Mouse (Mus musculus) gastrocnemius, adult 18-20 months (tissue): ENCODE results near the gene Rhov. TPM values are rescaled to one million over a fixed set of nuclear protein-coding genes. Genes with fewer than 3 reads are reported as not detected.

Experiments used
- DNase-seq: peaks from one replicate; pipeline ENCODE4 v3.0.0; 2021; ENCODE audit warnings: low spot score
- long read RNA-seq, 2 experiments: library from polyadenylated mRNA; stranded (forward); transcript quantifications; one replicate each; pipeline ENCODE4 v2.0.0; 2021
- total RNA-seq, 2 experiments: library from RNA; stranded (reverse); gene quantifications; 2 replicates each; pipeline ENCODE4 v1.2.3; 2021

Gene Rhov
- total RNA-seq: not detected
- long read RNA-seq, experiment 1: 0 reads
- long read RNA-seq, experiment 2: 0 reads

GRCm38 (mm10) chr2:119270643-119271331, at the start of gene Rhov:
Gene Rhov (minus strand): TSS chr2:119271272.
- DNase-seq: no peak

GRCm38 (mm10) chr2:119320571-119320970, 49.5 kb upstream of the Rhov start:
- DNase-seq: no peak

GRCm38 (mm10) chr2:119318043-119318710, 47.1 kb upstream of the Rhov start:
- DNase-seq: no peak

- no peak for DNase-seq
Observed at GRCm38 (mm10) chr2:119314742-119315310, 43.8 kb upstream of the Rhov start.

DNA sequence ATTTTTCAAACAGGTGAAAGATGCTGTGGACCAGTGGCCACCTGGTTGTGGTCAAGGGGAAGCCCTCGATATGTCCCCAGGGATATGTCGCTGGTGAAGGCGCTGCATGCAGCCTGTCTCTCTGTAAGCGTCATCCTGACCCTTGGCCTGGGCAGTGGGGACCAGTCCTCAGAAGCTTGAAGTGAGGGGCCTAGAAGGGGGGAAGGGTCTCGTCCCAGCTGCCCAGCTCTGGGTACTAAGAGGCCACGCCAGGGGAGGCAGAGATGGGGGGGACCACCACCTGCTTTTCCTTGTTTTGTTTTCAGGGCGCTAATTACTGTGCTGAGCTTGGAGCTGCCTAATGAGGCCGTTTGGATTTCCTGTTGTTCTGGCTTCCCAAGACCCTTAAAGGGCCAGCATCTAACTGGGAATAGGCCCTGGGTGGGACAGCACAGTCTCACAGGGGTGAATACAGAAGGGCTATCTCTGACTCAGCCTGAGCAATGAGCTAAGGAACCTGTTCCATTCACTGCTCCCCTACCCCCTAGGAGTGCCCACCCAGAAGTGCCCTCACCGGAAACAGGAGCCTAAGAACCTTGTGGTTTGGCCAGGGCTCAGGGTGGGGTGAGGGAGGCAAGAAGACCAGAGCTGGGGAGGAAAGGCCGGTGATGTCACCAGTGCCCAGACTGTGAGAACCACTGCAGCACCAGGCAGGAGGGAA, 42.9 kb upstream of the Rhov start:
- DNase-seq: no peak

DNA sequence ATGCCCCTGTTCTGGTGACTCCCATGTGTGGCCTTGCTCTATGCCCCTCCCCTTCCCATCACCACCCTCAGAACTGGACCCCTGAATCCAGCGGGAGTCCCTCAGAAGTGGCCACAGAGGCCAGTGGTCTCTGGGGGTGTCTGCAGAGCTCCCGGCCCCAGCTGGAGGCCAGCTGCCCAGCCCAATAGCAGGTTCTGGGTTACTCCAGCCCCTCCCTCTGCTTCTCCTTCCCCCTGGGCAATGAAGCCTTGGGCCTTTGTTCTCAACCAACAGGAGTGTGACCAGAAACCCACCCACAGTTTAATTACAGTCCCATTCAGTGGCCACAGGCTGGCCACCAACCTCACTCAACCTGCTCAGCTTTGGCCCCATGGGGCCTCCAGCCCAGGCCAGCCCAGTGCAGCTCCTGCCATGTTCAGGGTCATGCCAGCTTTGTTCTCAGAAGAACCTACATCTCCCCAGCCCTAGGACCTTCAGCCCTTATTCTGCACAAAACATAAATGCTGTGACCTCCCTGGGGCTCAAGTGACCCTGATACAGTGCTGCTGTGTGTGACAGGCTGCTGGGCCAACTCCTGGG, 41.4 kb upstream of the Rhov start:
- DNase-seq: no peak

- no peak for DNase-seq
Observed at GRCm38 (mm10) chr2:119311544-119311943, 40.5 kb upstream of the Rhov start.

DNA sequence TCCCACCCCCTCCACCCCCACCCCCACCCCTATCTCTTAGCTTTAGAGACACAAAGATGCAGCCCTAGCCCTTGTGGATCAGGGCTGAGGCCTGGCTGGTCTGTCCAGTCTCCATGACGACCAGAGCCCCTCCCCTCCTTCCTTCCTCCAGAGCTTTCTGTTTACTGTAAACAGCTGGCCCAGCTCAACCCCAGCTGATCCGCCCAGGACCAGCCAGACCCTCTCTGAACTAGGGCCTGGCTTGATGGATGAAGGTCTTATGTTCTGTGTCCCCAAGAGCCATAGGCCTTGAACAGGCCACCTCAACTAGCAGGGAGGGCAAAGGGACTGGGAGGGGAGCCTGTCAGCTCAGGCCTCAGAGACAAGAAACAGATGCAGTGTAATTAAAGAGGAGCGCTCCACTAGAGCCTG, 33.7 kb upstream of the Rhov start:
- DNase-seq: no peak

- DNase-seq: no peak
Observed at GRCm38 (mm10) chr2:119304391-119304790, 33.3 kb upstream of the Rhov start.

DNA sequence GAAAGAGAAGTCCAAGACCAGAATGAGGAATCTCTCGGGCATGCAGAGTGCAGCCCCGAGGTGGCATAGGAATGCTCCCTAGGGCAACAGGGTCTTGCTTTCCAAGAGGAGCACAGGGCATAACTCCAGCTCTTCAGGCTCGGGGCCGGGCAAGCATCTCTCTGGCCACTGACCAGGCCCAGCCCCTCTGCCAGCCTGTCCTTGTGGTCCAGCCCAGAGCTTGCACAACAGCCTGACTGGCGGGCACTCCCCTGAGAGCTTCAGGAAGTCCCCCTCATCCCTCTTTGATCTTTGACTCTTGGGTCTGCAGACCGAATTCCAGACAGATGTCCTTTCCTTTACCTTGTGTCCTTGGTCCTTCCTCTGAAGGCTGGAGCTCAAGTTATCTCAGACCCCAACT, 31.8 kb upstream of the Rhov start:
- DNase-seq: no peak

DNA sequence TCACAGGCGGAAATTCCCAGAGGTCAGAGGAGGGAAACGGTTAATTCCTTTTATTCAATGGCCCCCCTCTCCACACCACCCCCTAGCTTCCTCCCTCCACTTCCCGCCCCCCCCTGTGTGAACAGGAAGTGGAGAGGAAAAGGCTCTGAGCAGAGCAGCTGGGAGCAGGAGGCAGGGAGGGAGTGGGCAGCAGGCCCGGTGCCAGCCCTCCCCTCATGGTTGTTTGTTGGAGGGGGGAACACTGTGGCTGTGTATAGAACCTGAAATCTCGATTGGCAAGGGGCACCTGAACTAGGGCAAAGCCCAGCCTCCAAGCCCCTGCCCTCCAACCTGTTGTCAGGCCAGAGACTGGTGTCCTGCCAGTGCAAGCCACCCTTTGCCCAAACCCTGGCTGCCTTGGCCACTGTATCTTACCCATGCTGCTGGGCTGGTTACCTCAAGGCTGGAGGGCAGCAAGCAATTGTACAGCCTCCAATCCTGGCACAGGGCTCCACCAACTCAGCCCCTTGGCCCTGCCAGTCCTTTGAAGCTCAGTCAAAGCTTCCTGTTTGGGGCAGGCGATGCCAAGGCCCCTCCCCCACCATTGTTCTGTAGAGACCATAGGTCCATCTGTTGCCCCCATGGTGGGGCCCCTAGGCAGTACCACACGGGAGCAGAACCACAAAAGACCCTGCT, 29.9 kb upstream of the Rhov start:
- no peak for DNase-seq

- peak; percentile 82 for DNase-seq
Observed at GRCm38 (mm10) chr2:119299981-119300818, 29.1 kb upstream of the Rhov start.

DNA sequence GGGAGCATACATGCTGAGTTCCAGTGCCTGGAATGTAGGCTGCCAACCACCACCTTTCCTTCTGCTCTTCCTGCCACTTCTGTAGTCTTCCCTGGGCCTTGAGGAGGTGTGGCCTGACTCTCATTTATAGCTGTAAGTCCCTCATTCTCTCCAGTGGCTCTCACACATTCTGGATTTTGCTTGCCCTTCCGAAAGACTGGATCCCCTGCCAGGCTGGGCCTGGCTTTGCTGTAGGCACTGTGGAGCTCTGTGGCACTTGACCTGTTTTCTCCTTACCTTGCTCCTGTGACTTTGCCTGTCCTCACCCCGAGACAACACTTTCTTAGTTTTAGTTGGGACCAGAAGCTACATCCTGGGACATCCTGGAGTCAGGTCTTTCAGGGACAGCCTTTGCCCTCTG, 27.8 kb upstream of the Rhov start:
- DNase-seq: no peak

DNA sequence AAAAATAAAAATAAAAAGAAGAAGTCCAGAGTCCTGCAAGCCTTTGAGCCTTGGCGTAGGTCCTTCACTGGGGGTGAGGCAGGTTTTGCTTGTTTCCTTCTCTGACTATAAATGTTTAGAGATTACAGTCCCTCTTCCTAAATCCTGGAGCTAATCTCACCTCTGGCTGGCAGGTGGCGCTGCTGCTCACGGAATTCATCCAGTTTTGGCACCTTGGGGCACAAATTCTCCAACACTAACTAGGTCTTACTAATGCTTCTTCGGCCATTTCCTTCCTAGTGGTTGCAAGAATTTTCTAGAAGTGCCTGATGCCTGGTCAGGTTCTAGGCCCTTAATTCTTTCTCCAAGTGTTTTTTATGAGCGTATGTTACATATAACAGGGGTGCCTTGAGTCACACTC, 27.3 kb upstream of the Rhov start:
- peak; percentile 63 for DNase-seq

DNA sequence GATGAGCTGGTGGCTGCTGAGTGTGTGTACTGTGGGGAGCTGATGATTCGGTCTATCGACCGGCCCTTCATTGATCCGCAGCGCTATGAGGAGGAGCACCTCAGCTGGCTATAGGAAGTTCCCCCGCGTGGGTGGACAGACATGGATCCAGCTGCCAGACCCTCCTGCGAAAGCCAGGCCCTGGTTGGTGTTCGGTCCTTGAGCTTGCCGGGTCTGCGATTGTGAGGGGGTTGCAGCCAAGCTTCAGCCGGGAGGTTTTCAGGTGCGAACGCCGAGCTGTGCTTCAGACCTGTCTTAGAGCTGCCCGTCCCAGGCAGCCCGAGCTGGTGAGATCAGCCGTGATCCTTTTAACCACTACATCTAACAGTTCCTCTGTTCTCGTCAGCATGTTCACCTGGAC, 26.4 kb upstream of the Rhov start:
- DNase-seq: no peak

DNA sequence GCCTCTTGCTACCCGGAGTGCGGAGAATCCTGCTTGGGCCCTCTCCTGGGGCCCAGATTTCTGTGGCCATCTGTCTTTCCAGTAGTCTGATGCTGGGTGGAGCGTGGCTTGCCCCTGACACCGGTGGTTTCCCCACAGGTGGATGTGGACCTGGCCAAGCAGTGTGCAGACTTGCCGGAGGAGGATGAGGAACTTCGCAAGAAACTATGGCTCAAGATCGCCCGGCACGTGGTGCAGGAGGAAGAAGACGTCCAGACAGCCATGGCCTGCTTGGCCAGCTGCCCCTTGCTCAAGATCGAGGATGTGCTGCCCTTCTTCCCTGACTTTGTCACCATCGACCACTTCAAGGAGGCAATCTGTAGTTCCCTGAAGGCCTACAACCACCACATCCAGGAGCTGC, 25.7 kb upstream of the Rhov start:
- no peak for DNase-seq

- DNase-seq: no peak
Observed at GRCm38 (mm10) chr2:119294411-119294810, 23.3 kb upstream of the Rhov start.

- DNase-seq: no peak
Observed at GRCm38 (mm10) chr2:119293776-119294390, 22.8 kb upstream of the Rhov start.

- no peak for DNase-seq
Observed at GRCm38 (mm10) chr2:119293311-119293710, 22.2 kb upstream of the Rhov start.

GRCm38 (mm10) chr2:119292852-119293251, 21.8 kb upstream of the Rhov start:
- DNase-seq: no peak
